Mouse (Mus musculus): ENCODE data around the gene Pik3c2b. TPM values are rescaled to one million over a fixed set of nuclear protein-coding genes. Genes with fewer than 3 reads are reported as not detected.

The Pik3c2b gene
- total and polyA plus RNA-seq, 2 experiments from 2014 or later, result 9.2 to 21.3 TPM

- no peaks in the 10 kb centered on the region for H3K27me3 ChIP-seq (ENCODE audit: insufficient read depth, low read length)
- H3K36me3 ChIP-seq (ENCODE audit: insufficient read depth, low read length), result peaks cover 19% of the 10 kb centered on the region
- ATAC-seq (ENCODE audit: low FRiP score) (no peak), DNase-seq (ENCODE audit: low spot score) (no peak)
- TF ChIP-seq CTCF (IDR thresholded peaks at IDR 0.05), result no peak
- no peak overlapping the region for H3K27ac ChIP-seq (ENCODE audit: low read depth, low read length)
- H3K4me2 ChIP-seq (ENCODE audit: low read depth, low read length, poor library complexity, severe bottlenecking), result peak overlapping the region; percentile 97
- H3K9ac ChIP-seq (replicated peaks; ENCODE audit: low read length, poor library complexity, severe bottlenecking), result 0 out of 2 replicates have a peak overlapping the region, but pooled peaks have one; percentile 79
- WGBS, result 14% methylated on average over 4 of the region's 4 CpGs
- H3K9me3 ChIP-seq (ENCODE audit: low read length), result no peaks in the 10 kb centered on the region
- peaks cover 4% of the 10 kb centered on the region; the same call in 1 of the 2 replicates for H3K4me1 ChIP-seq (ENCODE audit: insufficient read depth, low read length)
- H3K4me3 ChIP-seq (ENCODE audit: low read depth, low read length), result peak overlapping the region; percentile 72
Measured at GRCm38 (mm10) chr1:133134071-133134470, 88.6 kb downstream of the Pik3c2b start.

- peaks cover 23% of the 10 kb centered on the region for H3K36me3 ChIP-seq (ENCODE audit: insufficient read depth, low read length)
- H3K9ac ChIP-seq (replicated peaks; ENCODE audit: low read length, poor library complexity, severe bottlenecking), result peak overlapping the region; percentile 42; the same call in 1 of the 2 replicates
- H3K27ac ChIP-seq (ENCODE audit: low read depth, low read length), result no peak overlapping the region
- H3K27me3 ChIP-seq (ENCODE audit: insufficient read depth, low read length), result no peaks in the 10 kb centered on the region
- peaks cover 2% of the 10 kb centered on the region; the same call in 1 of the 2 replicates for H3K4me1 ChIP-seq (ENCODE audit: insufficient read depth, low read length)
- no peaks in the 10 kb centered on the region for H3K9me3 ChIP-seq (ENCODE audit: low read length)
- WGBS, result 25% methylated on average over 4 of the region's 4 CpGs
- no peak for ATAC-seq (ENCODE audit: low FRiP score)
- H3K4me3 ChIP-seq (ENCODE audit: low read depth, low read length), result peak overlapping the region; percentile 72
- H3K4me2 ChIP-seq (ENCODE audit: low read depth, low read length, poor library complexity, severe bottlenecking), result peak overlapping the region; percentile 97
- no peak for DNase-seq (ENCODE audit: low spot score)
- TF ChIP-seq CTCF (IDR thresholded peaks at IDR 0.05), result no peak
Measured at GRCm38 (mm10) chr1:133134881-133135280, 89.4 kb downstream of the Pik3c2b start.

GRCm38 (mm10) chr1:133135808-133136207 lies 90.3 kb downstream of the Pik3c2b start:
- ATAC-seq (ENCODE audit: low FRiP score) (no peak), DNase-seq (ENCODE audit: low spot score) (no peak)
- WGBS, result 57% methylated on average over 5 of the region's 5 CpGs
- H3K27ac ChIP-seq (ENCODE audit: low read depth, low read length), result no peak overlapping the region
- H3K9ac ChIP-seq (replicated peaks; ENCODE audit: low read length, poor library complexity, severe bottlenecking), result no peak overlapping the region
- peak overlapping the region; percentile 1; the same call in 1 of the 2 replicates for H3K4me3 ChIP-seq (ENCODE audit: low read depth, low read length)
- H3K9me3 ChIP-seq (ENCODE audit: low read length), result no peaks in the 10 kb centered on the region
- TF ChIP-seq CTCF (IDR thresholded peaks at IDR 0.05), result no peak
- H3K4me1 ChIP-seq (ENCODE audit: insufficient read depth, low read length), result no peaks in the 10 kb centered on the region
- H3K36me3 ChIP-seq (ENCODE audit: insufficient read depth, low read length), result peaks cover 29% of the 10 kb centered on the region
- no peaks in the 10 kb centered on the region for H3K27me3 ChIP-seq (ENCODE audit: insufficient read depth, low read length)
- H3K4me2 ChIP-seq (ENCODE audit: low read depth, low read length, poor library complexity, severe bottlenecking), result peak overlapping the region; percentile 21

DNA sequence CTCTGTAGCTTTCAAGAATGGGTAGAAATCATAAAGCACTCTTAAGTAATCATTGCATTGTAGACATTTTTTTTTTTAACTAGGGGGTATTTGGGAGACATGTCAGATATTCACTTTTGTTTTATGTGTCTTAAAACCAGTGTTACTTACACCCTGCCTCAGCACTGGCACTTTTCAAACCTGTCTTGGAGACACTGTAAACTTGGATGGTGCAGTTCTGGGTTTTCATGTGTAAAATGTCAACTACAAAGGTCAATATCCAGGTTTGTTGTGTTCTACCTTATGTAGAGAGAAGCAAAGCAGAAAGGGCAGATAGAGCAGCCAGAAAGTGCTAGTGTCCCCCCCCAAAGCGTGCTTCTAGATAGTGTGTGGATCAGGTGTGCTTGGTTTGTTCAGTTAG lies 92.9 kb downstream of the Pik3c2b start:
- WGBS, result 100% methylated on average over 1 of the region's 1 CpGs
- H3K4me3 ChIP-seq (ENCODE audit: low read depth, low read length), result no peak overlapping the region

DNA sequence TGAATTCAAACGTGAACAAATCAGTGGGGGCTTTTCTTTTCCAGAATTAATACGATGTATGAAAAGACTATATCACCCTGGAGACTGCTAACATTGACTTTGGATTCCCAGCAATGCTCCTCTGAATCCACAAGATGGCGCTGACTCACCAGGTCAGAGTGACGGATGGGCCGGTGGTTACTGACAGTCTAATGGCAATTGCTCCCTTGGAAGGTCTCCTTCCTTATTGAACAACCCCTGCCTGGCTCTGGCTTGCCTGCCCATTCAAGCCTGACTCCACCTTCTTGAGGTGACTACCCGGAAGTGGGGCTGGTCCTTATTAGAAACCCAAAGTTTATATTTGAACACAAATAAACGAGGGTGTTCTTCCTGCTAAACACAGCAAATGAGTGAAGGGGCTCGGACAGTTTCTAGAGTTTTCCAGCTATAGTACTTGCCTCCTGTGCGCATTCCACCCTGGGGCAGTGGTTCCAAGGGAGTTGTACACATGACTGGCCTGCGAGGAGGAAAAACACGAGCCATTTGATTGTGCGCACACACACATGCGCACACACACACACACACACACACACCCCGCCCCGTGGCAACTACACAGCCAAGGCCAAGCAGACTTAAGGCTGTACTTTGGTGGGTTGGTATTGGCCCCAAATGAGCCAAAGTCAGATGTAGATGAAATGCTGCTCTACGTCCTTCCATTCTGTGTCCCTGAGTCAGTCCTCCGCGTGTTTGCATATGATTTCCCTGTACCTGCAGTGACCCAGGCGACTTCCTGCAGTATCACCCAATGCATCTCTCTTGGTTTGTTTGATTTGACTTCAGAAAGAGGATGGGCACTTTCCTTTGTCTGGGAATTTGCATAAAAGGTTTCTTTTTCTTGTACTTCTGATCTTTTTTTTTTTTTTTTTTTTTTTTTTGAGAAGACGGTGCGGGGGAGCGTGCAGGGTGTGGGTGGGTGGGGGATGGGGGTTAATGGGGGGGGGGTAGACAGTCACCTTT lies 100.8 kb downstream of the Pik3c2b start:
- DNase-seq (ENCODE audit: low spot score), result peak; percentile 82
- 63% methylated on average over 22 of the region's 22 CpGs for WGBS
- ATAC-seq (ENCODE audit: low FRiP score), result peak; percentile 68; the same call in 1 of the 2 replicates
- Histone ChIP-seq H3K27me3 (ENCODE audit: insufficient read depth, low read length) (no peaks in the 10 kb centered on the region), H3K9ac (replicated peaks; ENCODE audit: low read length, poor library complexity, severe bottlenecking) (no peak overlapping the region), H3K4me1 (ENCODE audit: insufficient read depth, low read length) (no peaks in the 10 kb centered on the region), H3K4me2 (ENCODE audit: low read depth, low read length, poor library complexity, severe bottlenecking) (no peak overlapping the region), H3K27ac (ENCODE audit: low read depth, low read length) (no peak overlapping the region), H3K4me3 (ENCODE audit: low read depth, low read length) (no peak overlapping the region), H3K36me3 (ENCODE audit: insufficient read depth, low read length) (no peaks in the 10 kb centered on the region), H3K9me3 (ENCODE audit: low read length) (0 out of 2 replicates have a peak, but pooled peaks cover 2% of the 10 kb centered on the region)
- TF ChIP-seq CTCF (IDR thresholded peaks at IDR 0.05), result peak; percentile 92

More for the DNA sequence above, 92.9 kb downstream of the Pik3c2b start:
- Histone ChIP-seq H3K27me3 (ENCODE audit: insufficient read depth, low read length) (no peaks in the 10 kb centered on the region), H3K4me1 (ENCODE audit: insufficient read depth, low read length) (no peaks in the 10 kb centered on the region), H3K9me3 (ENCODE audit: low read length) (no peaks in the 10 kb centered on the region), H3K36me3 (ENCODE audit: insufficient read depth, low read length) (peaks cover 29% of the 10 kb centered on the region), H3K4me2 (ENCODE audit: low read depth, low read length, poor library complexity, severe bottlenecking) (no peak overlapping the region), H3K9ac (replicated peaks; ENCODE audit: low read length, poor library complexity, severe bottlenecking) (no peak overlapping the region), H3K27ac (ENCODE audit: low read depth, low read length) (no peak overlapping the region)
- DNase-seq (ENCODE audit: low spot score), result no peak
- ATAC-seq (ENCODE audit: low FRiP score), result no peak
- TF ChIP-seq CTCF (IDR thresholded peaks at IDR 0.05), result no peak

GRCm38 (mm10) chr1:133147324-133147723 lies 101.9 kb downstream of the Pik3c2b start:
- Histone ChIP-seq H3K4me2 (ENCODE audit: low read depth, low read length, poor library complexity, severe bottlenecking) (no peak overlapping the region), H3K4me1 (ENCODE audit: insufficient read depth, low read length) (no peaks in the 10 kb centered on the region), H3K9ac (replicated peaks; ENCODE audit: low read length, poor library complexity, severe bottlenecking) (no peak overlapping the region), H3K9me3 (ENCODE audit: low read length) (0 out of 2 replicates have a peak, but pooled peaks cover 2% of the 10 kb centered on the region), H3K27me3 (ENCODE audit: insufficient read depth, low read length) (no peaks in the 10 kb centered on the region), H3K4me3 (ENCODE audit: low read depth, low read length) (no peak overlapping the region), H3K36me3 (ENCODE audit: insufficient read depth, low read length) (no peaks in the 10 kb centered on the region), H3K27ac (ENCODE audit: low read depth, low read length) (no peak overlapping the region)
- TF ChIP-seq CTCF (IDR thresholded peaks at IDR 0.05), result no peak
- no peak for ATAC-seq (ENCODE audit: low FRiP score)
- WGBS, result 85% methylated on average over 5 of the region's 5 CpGs
- no peak for DNase-seq (ENCODE audit: low spot score)

Measured in midbrain, postnatal 0 days (tissue).